Mouse (Mus musculus) erythroblast, embryonic 14.5 days (primary cell): Measurements from ENCODE around the gene Orc2. TPM values are rescaled to one million over a fixed set of nuclear protein-coding genes. Genes with fewer than 3 reads are reported as not detected.
A peak's percentile ranks its signal among the peaks of the same experiment; 100 is the strongest.

Experiments used
- H3K27me3 ChIP-seq: 2 replicates; pipeline ENCODE4 v1.6.1; 2012; ENCODE audit warnings: inconsistent platforms; ENCODE audit not compliant: control insufficient read depth
- H3K36me3 ChIP-seq: 2 replicates; pipeline ENCODE4 v1.6.1; 2012; ENCODE audit warnings: mild to moderate bottlenecking, inconsistent platforms; ENCODE audit not compliant: control insufficient read depth
- H3K4me1 ChIP-seq: 2 replicates; pipeline ENCODE4 v1.6.1; 2012; ENCODE audit warnings: inconsistent platforms; ENCODE audit not compliant: control insufficient read depth
- H3K4me3 ChIP-seq: replicated peaks from 2 replicates; pipeline ENCODE3; 2012; ENCODE audit warnings: moderate library complexity, mild to moderate bottlenecking, inconsistent platforms
- H3K9me3 ChIP-seq: 2 replicates; pipeline ENCODE4 v1.6.1; 2012; ENCODE audit warnings: low read length, inconsistent platforms, mixed read lengths; ENCODE audit not compliant: control insufficient read depth
- GATA1 ChIP-seq: IDR thresholded peaks from 2 replicates; pipeline ENCODE4 v1.6.1; 2012; ENCODE audit warnings: low read length, inconsistent platforms, mixed read lengths
- TAL1 ChIP-seq: IDR thresholded peaks from 3 replicates; pipeline ENCODE4 v1.6.1; 2012; ENCODE audit warnings: low read length, inconsistent platforms, mixed read lengths
- polyA plus RNA-seq: library from polyadenylated mRNA; stranded (reverse); fragments of >175 nt; gene quantifications from 2 replicates; pipeline ENCODE4 v1.2.3, GENCODE M21; 2012

Orc2 gene
- polyA plus RNA-seq, 1 experiment: 2.8 TPM

DNA sequence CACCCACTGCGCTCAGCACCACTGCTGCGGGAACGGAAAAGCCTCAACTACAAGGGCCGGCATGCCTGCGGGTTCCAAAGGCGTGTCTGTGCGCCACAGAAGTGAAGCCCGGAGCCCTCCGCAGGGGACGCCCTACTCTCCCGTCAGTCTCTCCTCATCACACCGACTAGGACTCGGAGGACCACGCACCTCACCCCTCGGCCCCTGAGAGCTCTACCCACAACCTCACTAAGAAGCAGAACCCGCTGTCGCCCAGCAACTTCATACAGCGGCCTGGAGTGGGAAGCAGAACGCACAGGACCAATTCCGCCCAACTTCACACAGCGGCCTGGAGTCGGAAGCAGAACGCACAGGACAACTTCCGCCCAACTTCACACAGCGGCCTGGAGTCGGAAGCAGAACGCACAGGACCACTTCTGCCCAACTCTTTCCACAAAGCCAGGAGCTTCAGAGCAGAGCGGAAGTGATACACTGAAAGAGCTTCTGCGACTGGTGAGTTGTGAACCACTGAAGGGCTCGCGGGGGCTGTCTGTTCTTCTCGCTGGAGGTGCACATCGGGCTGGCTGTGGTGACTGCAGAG is 59.7 kb downstream of the Orc2 start, which contains the start of the genes Nif3l1 and Ppil3:
Nif3l1 (plus strand) TSS at position 9 of the 580 bp plus-strand sequence.
Ppil3 (minus strand) TSS at position 344 of the 580 bp plus-strand sequence.
- Histone ChIP-seq H3K9me3 (no peaks in the 10 kb centered on the region), H3K36me3 (peaks cover 34% of the 10 kb centered on the region), H3K4me3 (peak within 1 kb of the TSS; percentile 84), H3K4me1 (peaks cover 43% of the 10 kb centered on the region), H3K27me3 (no peaks in the 10 kb centered on the region)
- TF ChIP-seq GATA1 (no peak), TAL1 (no peak)

DNA sequence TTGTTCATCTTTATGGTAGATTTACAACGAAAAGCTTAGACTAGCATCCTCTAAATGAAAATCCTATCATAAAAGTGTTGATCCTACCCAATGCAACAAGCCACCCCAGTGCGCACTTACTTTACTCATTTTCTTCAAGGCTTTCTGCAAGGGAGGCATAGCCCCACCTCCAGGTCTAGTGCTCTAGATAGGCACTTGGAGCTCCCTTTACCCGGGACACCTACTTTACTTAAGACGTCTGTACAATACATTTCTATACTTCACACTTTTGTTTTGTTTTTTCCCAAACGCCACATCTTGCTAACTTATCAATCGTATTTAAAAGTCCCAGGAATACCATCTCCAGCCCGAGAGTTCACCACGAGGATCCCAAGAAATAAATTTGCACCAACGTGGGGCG is 60.2 kb downstream of the Orc2 start:
- Histone ChIP-seq H3K9me3 (no peaks in the 10 kb centered on the region), H3K4me1 (peaks cover 45% of the 10 kb centered on the region), H3K4me3 (peak overlapping the region; percentile 84), H3K27me3 (no peaks in the 10 kb centered on the region), H3K36me3 (peaks cover 37% of the 10 kb centered on the region)
- TF ChIP-seq TAL1 (no peak), GATA1 (no peak)

DNA sequence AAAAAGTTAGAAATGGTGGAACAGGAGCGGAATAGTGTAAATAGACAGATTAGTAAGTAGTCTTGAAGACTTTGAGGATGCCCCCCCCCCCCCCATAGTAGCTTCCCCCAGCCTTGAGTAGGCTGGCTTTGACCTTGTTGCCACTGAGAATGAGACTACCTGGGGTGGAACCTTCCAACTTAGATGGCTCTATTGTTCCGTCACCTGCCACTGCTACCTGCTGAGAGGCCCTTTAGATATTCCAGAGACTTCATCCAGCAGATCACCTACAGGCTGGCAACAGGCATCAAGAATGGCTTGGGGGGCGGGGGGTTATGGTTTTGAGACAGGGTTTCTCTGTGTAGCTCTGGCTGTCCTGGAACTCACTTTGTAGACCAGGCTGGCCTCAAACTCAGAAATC is 80.4 kb downstream of the Orc2 start:
- no peaks in the 10 kb centered on the region for H3K27me3 ChIP-seq
- H3K4me1 ChIP-seq: peaks cover 35% of the 10 kb centered on the region
- H3K9me3 ChIP-seq: no peaks in the 10 kb centered on the region
- H3K36me3 ChIP-seq: peaks cover 34% of the 10 kb centered on the region
- TF ChIP-seq GATA1: no peak
- TF ChIP-seq TAL1: no peak
- peak overlapping the region; percentile 90 for H3K4me3 ChIP-seq

DNA sequence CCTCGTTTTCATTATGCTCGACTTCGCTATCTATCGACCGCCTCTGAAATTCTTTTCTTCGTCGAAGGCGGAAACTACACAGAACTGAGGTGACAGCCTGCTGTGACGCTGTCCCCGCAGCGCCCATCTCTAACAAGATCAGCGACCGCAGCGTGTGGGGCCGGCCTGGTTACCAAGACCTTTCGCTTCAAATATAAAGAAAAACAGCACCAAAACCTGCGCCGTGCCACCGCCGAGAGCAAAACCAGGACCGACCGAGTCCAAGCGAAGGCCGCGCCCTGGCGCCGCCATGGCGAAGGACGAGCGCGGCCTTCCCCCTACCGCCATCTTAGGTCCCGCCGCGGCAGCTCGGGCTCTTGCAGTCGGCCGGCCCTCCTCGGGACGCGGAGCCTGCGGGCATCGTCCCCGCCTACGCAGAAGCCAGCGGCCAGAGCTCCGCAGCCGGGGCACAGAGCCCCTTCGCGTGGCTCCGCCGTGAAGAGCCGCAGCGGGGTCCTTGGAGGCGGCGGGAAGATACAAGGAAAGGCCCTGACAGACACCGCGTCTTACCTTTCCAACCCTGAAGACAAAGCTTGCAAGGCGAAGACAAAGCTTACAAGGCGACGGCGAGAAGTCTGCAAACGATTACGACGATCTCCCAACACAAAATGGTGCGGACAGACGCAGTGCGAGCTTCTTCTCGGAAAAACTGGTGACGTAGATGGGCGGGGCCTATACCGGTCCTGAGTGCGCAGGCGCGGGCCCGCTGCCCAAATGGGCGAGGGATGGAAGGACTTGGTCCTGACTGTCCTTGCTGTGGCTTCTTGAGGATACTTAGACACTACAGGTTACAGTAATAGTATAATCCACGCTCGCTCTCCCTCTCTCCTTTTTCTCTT is 81.3 kb downstream of the Orc2 start, which contains the start of gene Clk1:
Clk1 (minus strand) TSS at position 696 of the 878 bp plus-strand sequence.
- TF ChIP-seq GATA1 (no peak), TAL1 (no peak)
- H3K27me3 ChIP-seq: no peaks in the 10 kb centered on the region
- H3K9me3 ChIP-seq: no peaks in the 10 kb centered on the region
- H3K4me1 ChIP-seq: peaks cover 37% of the 10 kb centered on the region
- H3K4me3 ChIP-seq: peak within 1 kb of the TSS; percentile 90
- H3K36me3 ChIP-seq: peaks cover 43% of the 10 kb centered on the region

DNA sequence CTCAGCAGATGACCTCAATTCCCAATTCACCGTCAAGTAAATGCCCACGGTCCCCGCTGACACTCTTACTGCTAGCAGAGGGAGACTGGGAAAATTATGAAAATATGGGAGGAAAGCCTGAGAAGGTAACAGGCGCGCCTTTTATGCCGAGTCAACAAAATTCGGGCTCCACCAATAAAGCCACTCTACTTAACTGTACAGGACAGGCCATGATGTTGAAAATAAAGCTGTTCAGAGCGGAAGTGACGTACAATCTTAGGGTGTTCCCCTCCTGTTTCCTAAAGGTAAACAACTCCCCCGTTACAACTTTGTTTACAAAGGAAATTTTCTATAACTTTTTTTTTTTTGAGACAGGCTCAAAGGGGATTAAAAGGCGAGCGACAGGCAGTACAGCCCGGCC is 82.0 kb downstream of the Orc2 start:
- Histone ChIP-seq H3K36me3 (peaks cover 50% of the 10 kb centered on the region), H3K27me3 (no peaks in the 10 kb centered on the region), H3K4me3 (peak overlapping the region; percentile 90), H3K4me1 (peaks cover 40% of the 10 kb centered on the region), H3K9me3 (no peaks in the 10 kb centered on the region)
- TF ChIP-seq TAL1: no peak
- no peak for TF ChIP-seq GATA1

DNA sequence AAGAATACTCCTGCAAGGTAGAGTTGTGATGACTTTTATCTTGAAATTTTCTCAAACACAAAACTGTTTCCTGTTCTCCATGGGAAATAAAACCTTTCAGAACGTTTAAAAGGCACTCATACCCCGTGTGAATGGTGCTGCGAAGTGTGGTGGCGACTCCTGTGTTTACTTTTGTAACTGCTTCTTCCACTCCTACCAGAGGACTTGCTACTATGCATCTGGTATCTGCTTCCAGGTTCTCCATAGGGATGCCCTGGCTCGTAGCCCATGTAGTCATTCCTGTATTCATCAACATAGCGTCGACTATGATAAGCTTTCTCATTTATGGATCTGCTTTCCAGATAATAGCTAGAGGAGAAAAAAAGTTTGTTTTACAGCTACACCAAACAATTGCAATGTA is 83.9 kb downstream of the Orc2 start:
- Histone ChIP-seq H3K36me3 (peaks cover 69% of the 10 kb centered on the region), H3K9me3 (no peaks in the 10 kb centered on the region), H3K27me3 (no peaks in the 10 kb centered on the region), H3K4me1 (peaks cover 41% of the 10 kb centered on the region), H3K4me3 (peak overlapping the region; percentile 90)
- TF ChIP-seq TAL1 (no peak), GATA1 (no peak)

DNA sequence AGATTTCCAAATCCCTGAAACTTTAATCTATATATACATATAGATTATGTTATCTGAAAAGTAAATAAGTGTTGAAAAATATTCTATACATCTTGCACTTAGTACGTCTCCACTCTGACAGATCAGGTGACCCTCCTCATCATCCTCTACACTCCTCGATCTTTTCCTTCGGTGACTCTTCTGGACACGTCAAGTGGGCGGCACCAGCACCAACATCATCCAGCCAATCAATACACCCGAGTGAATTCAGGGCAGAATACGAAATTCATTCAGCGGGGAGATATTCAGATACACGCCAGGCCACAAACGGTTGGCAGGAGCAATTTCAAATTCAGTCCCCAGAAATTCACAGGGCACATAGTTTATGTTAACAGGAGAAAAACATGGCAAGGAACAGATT is 84.9 kb downstream of the Orc2 start:
- H3K4me1 ChIP-seq: peaks cover 39% of the 10 kb centered on the region
- H3K36me3 ChIP-seq: peaks cover 78% of the 10 kb centered on the region
- no peaks in the 10 kb centered on the region for H3K27me3 ChIP-seq
- no peaks in the 10 kb centered on the region for H3K9me3 ChIP-seq
- TF ChIP-seq TAL1 (no peak), GATA1 (no peak)
- H3K4me3 ChIP-seq: no peak overlapping the region

DNA sequence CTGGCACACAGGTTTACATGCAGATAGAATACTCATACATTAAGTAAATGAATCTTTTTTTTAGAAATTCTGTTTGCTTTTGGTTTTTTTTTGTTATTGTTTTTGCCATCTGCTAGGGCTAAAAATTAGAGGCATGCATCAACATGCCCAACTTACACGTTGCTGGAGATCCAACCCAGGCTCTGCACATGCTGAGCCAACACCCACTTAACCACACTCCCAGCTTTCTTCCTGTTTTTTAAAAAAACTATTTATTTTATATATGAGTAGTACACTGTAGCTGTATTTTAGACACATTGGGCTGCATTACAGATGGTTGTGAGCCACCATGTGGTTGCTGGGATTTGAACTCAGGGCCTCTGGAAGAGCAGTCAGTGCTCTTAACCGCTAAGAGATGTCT is 88.9 kb downstream of the Orc2 start:
- Histone ChIP-seq H3K4me1 (peaks cover 14% of the 10 kb centered on the region), H3K27me3 (no peaks in the 10 kb centered on the region), H3K4me3 (no peak overlapping the region), H3K9me3 (no peaks in the 10 kb centered on the region), H3K36me3 (peaks cover 99% of the 10 kb centered on the region)
- TF ChIP-seq TAL1 (no peak), GATA1 (no peak)

DNA sequence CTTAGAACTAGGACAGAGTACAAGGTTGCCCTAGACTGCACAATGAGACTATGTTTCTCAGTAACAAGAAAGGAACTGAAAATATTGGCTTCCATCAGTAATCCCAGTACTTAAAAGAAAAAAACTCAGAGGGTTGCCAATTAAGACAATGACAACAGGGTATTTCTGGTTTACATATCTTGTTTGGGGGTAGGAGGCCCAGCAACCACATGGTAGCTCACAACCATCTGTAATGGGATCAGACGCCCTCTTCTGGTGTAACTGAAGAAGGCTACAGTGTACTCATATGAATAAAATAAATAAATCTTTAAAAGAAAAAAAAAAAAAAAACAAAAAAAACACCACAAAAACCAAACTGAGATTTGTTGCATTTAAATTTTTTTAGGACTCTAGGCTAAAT is 89.5 kb downstream of the Orc2 start:
- Histone ChIP-seq H3K9me3 (no peaks in the 10 kb centered on the region), H3K4me3 (no peak overlapping the region), H3K4me1 (peaks cover 9% of the 10 kb centered on the region), H3K36me3 (peaks cover 99% of the 10 kb centered on the region), H3K27me3 (no peaks in the 10 kb centered on the region)
- TF ChIP-seq GATA1: no peak
- TF ChIP-seq TAL1: no peak

Other genes starting within 250 kb of the Orc2 start
- gene Aox2, start 226.8 kb downstream of the Orc2 start, polyA plus RNA-seq: not detected in 2 replicates
- gene Bzw1, start 112.2 kb downstream of the Orc2 start, polyA plus RNA-seq: 0.15 and 0.30 TPM in 2 replicates
- gene Clk1, start 81.0 kb downstream of the Orc2 start, polyA plus RNA-seq: 1.5 and 2.9 TPM in 2 replicates
- gene Nif3l1, start 60.0 kb downstream of the Orc2 start, polyA plus RNA-seq: 0.08 and 0.25 TPM in 2 replicates
- gene Ppil3, start 59.6 kb downstream of the Orc2 start, polyA plus RNA-seq: 0.40 and 0.43 TPM in 2 replicates
- gene Fam126b, start 81.2 kb upstream of the Orc2 start, polyA plus RNA-seq: 0.03 TPM in 2 replicates
- gene Ndufb3, start 81.3 kb upstream of the Orc2 start, polyA plus RNA-seq: 0.62 and 1.2 TPM in 2 replicates
- gene Als2cr12, start 190.9 kb upstream of the Orc2 start, polyA plus RNA-seq: not detected in 2 replicates
- 0.03 and 0.04 TPM in 2 replicates for gene Cflar, start 206.4 kb upstream of the Orc2 start, polyA plus RNA-seq